Mouse (Mus musculus) C2C12 (cell line): ENCODE data around the gene Bub1. TPM values are rescaled to one million over a fixed set of nuclear protein-coding genes. Genes with fewer than 3 reads are reported as not detected.

Source experiments
- H3K27me3 ChIP-seq: one replicate; pipeline ENCODE4 v1.6.1; 2011; ENCODE audit not compliant: control insufficient read depth, insufficient read depth, insufficient read length
- H3K36me3 ChIP-seq: one replicate; pipeline ENCODE4 v1.6.1; 2011; ENCODE audit not compliant: control insufficient read depth, insufficient read depth
- H3K4me3 ChIP-seq: one replicate; pipeline ENCODE4 v1.5.1; 2011; ENCODE audit warnings: mild to moderate bottlenecking, control low read depth; ENCODE audit not compliant: poor library complexity, insufficient read depth, severe bottlenecking
- H3K79me2 ChIP-seq: one replicate; pipeline ENCODE4 v1.6.1; 2011; ENCODE audit not compliant: control insufficient read depth, insufficient read depth
- H3K79me3 ChIP-seq: one replicate; pipeline ENCODE4 v1.6.1; 2011; ENCODE audit warnings: low read depth, control low read depth
- H3ac ChIP-seq: one replicate; pipeline ENCODE3; 2011; ENCODE audit warnings: low read depth; ENCODE audit not compliant: control insufficient read depth, insufficient read length
- CEBPB ChIP-seq: IDR thresholded peaks from one replicate; pipeline ENCODE4 v1.6.1; 2011; ENCODE audit warnings: low read depth, mild to moderate bottlenecking, control low read depth, moderate library complexity
- CTCF ChIP-seq: IDR thresholded peaks from one replicate; pipeline ENCODE4 v1.5.1; 2011; ENCODE audit not compliant: control insufficient read depth, insufficient read depth, insufficient read length
- FOSL1 ChIP-seq: IDR thresholded peaks from one replicate; pipeline ENCODE4 v1.8.0; 2011; ENCODE audit warnings: mild to moderate bottlenecking, low read length; ENCODE audit not compliant: poor library complexity, insufficient read depth, severe bottlenecking
- MAX ChIP-seq: IDR thresholded peaks from one replicate; pipeline ENCODE4 v1.6.1; 2011; ENCODE audit warnings: mild to moderate bottlenecking, control low read depth
- MYOD1 ChIP-seq: IDR thresholded peaks from one replicate; pipeline ENCODE4 v1.6.1; 2011; ENCODE audit warnings: low read depth; ENCODE audit not compliant: control insufficient read depth, insufficient read length
- MYOG ChIP-seq: IDR thresholded peaks from one replicate; pipeline ENCODE4 v1.6.1; 2011; ENCODE audit not compliant: control insufficient read depth, insufficient read length; ENCODE audit errors: extremely low read depth
- USF1 ChIP-seq: IDR thresholded peaks from one replicate; pipeline ENCODE4 v1.6.1; 2011; ENCODE audit warnings: low read depth, mild to moderate bottlenecking, control low read depth, moderate library complexity
- long read RNA-seq, 2 experiments: library from polyadenylated mRNA; unstranded; transcript quantifications; one replicate each; pipeline ENCODE4 v2.0.0; 2019 to 2020
- polyA plus RNA-seq: library from polyadenylated mRNA; unstranded; fragments of >200 nt; fragmentation: generic; extraction: Trizol; gene quantifications from one replicate; pipeline ENCODE4 v1.2.1, GENCODE M21; 2012; ENCODE audit warnings: missing spikeins

Bub1 gene
- 10.0 TPM for polyA plus RNA-seq
- long read RNA-seq, experiment 1, partial matches to known transcripts: 4 of 19 reads
- long read RNA-seq, experiment 1, other reads (novel, unspliced or antisense): 13 of 19 reads
- long read RNA-seq, experiment 2, transcript Bub1-201 (25 exons, 3,421 nt): major isoform, 76 of 492 reads
- long read RNA-seq, experiment 2, partial matches to known transcripts: 36 of 492 reads
- long read RNA-seq, experiment 2, other reads (novel, unspliced or antisense): 380 of 492 reads

- Histone ChIP-seq H3K27me3 (no peaks in the 10 kb centered on the region), H3K79me3 (peaks cover 19% of the 10 kb centered on the region), H3K79me2 (peaks cover 31% of the 10 kb centered on the region), H3K36me3 (peaks cover 25% of the 10 kb centered on the region), H3K4me3 (peak within 1 kb of the TSS; percentile 95), H3ac (peak within 1 kb of the TSS; percentile 91)
- TF ChIP-seq MYOD1 (no peak), CTCF (no peak), USF1 (no peak), CEBPB (no peak), FOSL1 (no peak), MAX (no peak), MYOG (no peak)
Observed at GRCm38 (mm10) chr2:127831401-127832102, at the start of gene Bub1. TSS of gene Bub1 (minus strand) at chr2:127831865.

GRCm38 (mm10) chr2:127881063-127881462 lies 49.4 kb upstream of the Bub1 start:
- Histone ChIP-seq H3K27me3 (peaks cover 21% of the 10 kb centered on the region), H3K79me3 (no peaks in the 10 kb centered on the region), H3K4me3 (no peak overlapping the region), H3ac (no peak overlapping the region), H3K79me2 (no peaks in the 10 kb centered on the region), H3K36me3 (no peaks in the 10 kb centered on the region)
- TF ChIP-seq FOSL1 (no peak), MYOG (no peak), MYOD1 (no peak), MAX (no peak), CEBPB (no peak), CTCF (no peak), USF1 (no peak)

GRCm38 (mm10) chr2:127864381-127864780 lies 32.7 kb upstream of the Bub1 start:
- no peak for TF ChIP-seq MAX
- TF ChIP-seq CTCF: no peak
- TF ChIP-seq CEBPB: no peak
- no peak for TF ChIP-seq USF1
- no peaks in the 10 kb centered on the region for H3K27me3 ChIP-seq
- no peak overlapping the region for H3ac ChIP-seq
- no peaks in the 10 kb centered on the region for H3K79me3 ChIP-seq
- no peak overlapping the region for H3K4me3 ChIP-seq
- no peaks in the 10 kb centered on the region for H3K79me2 ChIP-seq
- no peaks in the 10 kb centered on the region for H3K36me3 ChIP-seq

DNA sequence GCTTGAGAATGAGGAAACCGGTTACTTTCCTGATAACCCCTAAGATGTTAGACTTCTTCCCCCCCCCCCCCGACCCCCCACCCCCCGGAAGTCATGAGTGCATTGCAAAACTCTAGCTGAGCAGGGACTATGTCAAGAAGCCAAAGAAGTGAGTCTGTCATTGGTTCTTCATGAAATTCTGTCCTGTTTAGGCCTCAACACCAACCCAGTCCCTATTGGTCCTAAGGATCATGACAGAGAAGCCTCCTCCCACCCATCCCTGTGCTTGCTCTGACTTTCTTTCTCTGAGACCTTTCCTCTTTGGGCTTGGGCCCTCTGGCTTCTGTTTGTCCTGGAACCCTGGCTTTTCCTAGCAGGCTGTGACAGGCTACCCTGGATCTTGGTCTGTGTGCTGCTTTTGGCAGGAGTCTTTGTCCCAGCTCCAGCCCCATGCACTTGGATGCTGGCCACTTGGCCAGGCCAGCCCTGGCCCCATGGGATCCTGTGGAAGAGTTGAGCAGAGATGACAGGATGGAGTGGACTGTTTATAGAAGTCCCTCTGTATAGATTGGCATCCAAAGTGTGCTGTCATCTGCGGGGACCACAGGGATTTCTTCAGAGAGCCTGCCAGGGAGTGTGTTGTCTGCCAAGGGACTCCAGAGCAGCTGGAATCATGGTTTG lies 22.8 kb upstream of the Bub1 start:
- Histone ChIP-seq H3K79me2 (no peaks in the 10 kb centered on the region), H3K36me3 (no peaks in the 10 kb centered on the region), H3K79me3 (no peaks in the 10 kb centered on the region), H3ac (no peak overlapping the region), H3K4me3 (no peak overlapping the region), H3K27me3 (no peaks in the 10 kb centered on the region)
- TF ChIP-seq MYOG (no peak), MAX (no peak), CTCF (no peak), CEBPB (no peak), FOSL1 (no peak), MYOD1 (no peak), USF1 (no peak)

DNA sequence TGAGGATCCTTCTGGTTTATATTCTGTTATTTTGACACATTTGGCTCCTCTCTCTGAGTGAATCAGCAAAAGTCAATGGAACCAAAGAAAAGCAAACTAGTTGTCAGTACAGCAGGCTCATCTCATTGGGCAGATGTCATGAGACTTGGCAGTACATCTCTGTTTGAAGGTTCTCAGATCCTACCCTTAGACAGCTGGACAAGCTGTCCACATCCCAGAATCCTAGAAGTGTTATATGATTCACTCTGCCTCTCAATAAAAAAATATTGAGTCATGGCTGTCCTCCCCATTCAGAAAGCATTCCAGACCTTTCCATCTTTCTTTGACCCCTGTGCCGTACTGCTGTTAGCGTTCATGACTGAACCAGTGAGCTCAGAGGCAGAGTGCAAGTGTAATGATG lies 18.7 kb upstream of the Bub1 start:
- no peaks in the 10 kb centered on the region for H3K79me2 ChIP-seq

GRCm38 (mm10) chr2:127846571-127846970 lies 14.9 kb upstream of the Bub1 start:
- Histone ChIP-seq H3K4me3 (no peak overlapping the region), H3K79me3 (no peaks in the 10 kb centered on the region), H3K27me3 (no peaks in the 10 kb centered on the region), H3K79me2 (no peaks in the 10 kb centered on the region), H3ac (no peak overlapping the region), H3K36me3 (no peaks in the 10 kb centered on the region)
- TF ChIP-seq MYOG (no peak), USF1 (no peak), FOSL1 (no peak), CEBPB (no peak)

More for the DNA sequence above, 18.7 kb upstream of the Bub1 start:
- Histone ChIP-seq H3K36me3 (no peaks in the 10 kb centered on the region), H3K4me3 (no peak overlapping the region), H3K27me3 (no peaks in the 10 kb centered on the region), H3K79me3 (no peaks in the 10 kb centered on the region), H3ac (no peak overlapping the region)
- peak; percentile 45 for TF ChIP-seq MYOD1
- no peak for TF ChIP-seq CEBPB
- no peak for TF ChIP-seq MYOG
- TF ChIP-seq CTCF: no peak
- TF ChIP-seq FOSL1: no peak
- no peak for TF ChIP-seq USF1
- TF ChIP-seq MAX: no peak
